Mouse (Mus musculus) brain, adult 2 months (tissue): ENCODE results near the gene Vkorc1.

ENCODE experiments used
- DNase-seq: peaks from one replicate; pipeline ENCODE4 v3.0.0; 2011; ENCODE audit warnings: low read depth, low spot score

Vkorc1 gene

DNA sequence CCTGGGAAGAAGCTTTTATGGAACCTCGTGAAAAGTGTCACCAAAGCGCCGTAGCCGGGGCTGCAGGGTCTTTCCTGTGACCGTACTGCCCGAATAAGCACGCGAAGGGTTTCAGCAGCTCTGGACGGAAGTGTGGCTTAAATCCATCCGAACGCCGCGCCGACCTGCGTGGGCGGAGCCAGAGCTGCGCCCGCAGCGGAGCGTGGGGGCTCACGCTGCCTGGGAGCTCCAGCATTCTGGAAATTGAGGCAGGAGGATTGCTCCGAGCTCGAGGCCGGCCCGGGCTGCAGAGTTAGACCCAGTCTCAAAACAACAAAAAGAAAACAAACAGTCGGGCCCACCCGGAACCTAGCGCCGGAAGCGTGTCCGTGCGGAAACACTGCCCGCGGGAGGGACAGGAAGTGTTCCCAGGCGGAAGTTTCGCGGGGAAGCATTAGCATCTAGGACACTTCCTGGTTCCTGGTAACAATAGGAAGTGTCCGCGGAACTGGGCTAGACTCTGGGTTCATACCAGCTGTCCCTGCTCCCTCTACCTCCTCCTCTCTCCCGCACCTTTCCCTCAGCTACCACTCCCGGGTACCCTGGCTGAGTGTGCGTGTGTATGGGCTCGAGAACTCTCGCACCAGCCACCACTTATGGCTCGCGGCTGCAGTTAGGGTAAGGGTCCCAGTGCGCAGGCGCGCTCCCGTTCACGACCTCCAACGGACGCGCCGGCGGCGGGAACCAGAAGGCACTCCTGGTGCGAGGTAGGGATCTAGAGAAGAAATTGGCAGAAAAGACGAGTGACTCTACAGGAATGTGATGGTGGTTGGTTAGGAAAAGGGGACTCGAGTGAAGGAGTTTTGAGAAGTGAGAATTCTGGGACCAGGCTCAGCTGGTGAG lies 18.7 kb downstream of the Vkorc1 start, which contains the start of gene Zfp668:
Gene Zfp668 (minus strand): TSS at position 362 of the 882 bp plus-strand sequence.
- DNase-seq = peak; percentile 99

GRCm38 (mm10) chr7:127876041-127876466 lies 19.4 kb downstream of the Vkorc1 start, which contains the start of gene Zfp646:
Gene Zfp646 (plus strand): TSS chr7:127876221.
- peak; percentile 96 for DNase-seq

DNA sequence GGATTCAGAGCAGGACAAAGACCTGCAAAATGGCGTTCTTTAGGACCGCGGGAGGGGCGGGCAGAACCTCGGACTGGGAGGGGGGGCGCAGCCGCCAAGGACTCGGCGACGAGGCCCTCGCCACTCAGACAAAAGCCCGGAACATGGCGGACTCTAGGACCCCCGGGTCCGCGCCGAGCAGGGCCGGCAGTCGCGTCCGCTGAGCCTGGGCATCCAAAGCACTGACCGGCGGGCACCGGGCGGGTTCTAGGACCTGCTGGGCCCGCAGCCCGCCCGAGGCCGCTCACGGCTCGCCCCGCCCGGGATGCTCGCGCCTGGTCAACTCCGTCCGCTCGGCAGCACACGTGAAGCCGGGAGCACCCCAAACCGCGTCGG lies 19.8 kb downstream of the Vkorc1 start:
- peak; percentile 99 for DNase-seq

DNA sequence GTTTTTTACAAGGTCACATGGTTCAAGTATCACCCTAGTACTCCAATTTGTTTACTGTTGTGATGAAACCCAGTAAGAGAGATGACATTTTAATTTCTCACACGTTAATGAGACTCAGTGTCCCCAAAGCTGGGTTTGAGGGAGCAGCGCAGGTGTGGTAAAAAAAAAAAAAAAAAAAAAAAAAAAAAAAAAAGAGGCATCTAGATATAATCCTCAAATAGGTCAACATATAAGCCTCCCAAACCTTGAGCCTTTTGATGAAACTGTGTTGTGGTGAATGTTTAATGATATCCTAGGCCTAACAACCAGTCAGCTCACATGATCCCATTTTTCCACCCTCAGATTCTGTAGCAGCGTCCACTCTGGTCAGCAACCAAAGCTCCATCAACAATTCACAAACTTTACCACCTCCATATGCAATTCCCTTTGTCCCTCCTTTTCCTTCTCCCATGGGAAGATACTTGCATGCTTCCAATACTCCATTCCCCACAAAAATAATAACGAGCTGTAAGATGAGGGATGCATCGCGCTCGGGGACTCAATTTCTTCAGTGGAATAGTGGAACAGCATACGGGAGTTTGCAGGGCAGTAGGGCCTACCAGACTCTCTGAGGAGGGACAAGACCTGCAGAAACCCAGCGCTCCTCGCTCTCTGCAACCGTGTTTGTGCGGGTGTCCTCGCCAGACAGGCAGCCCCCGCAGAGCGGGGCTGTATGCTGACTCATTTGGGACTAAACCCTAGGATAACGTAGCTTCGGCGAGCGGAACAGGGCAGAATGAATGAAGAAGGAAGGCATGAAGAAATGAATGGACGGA lies 20.4 kb downstream of the Vkorc1 start:
- DNase-seq = peak; percentile 16

- DNase-seq = no peak
Observed at GRCm38 (mm10) chr7:127870136-127870821, 25.1 kb downstream of the Vkorc1 start.

- DNase-seq = peak; percentile 80
Observed at GRCm38 (mm10) chr7:127869149-127869810, 26.1 kb downstream of the Vkorc1 start.

GRCm38 (mm10) chr7:127867641-127868040 lies 27.8 kb downstream of the Vkorc1 start:
- no peak for DNase-seq

DNA sequence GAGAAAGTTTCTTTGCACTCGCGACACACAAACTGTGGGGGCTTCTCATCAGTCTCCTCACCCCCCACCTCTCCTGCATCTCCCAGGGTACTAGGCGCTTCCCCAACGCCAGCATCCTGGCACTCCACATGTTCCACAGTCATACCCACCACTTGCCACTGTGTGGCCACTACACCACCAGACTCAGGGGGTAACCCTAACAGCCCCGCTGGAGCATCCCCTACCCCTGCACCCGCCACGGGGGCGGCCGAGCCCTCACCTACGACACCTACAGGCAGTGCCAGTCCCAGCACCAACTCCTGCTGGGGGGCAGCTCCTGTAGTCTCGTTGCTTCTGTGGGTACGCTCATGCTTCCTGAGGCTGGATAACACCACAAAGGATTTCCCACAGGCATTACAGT lies 29.0 kb downstream of the Vkorc1 start:
- no peak for DNase-seq

GRCm38 (mm10) chr7:127858258-127858657 lies 37.2 kb downstream of the Vkorc1 start:
- DNase-seq = no peak

- no peak for DNase-seq
Observed at GRCm38 (mm10) chr7:127850906-127851305, 44.5 kb downstream of the Vkorc1 start.

- no peak for DNase-seq
Observed at GRCm38 (mm10) chr7:127849973-127850875, 45.2 kb downstream of the Vkorc1 start.
